Mouse (Mus musculus): ENCODE results near the gene Krt81.

Krt81 gene

DNA sequence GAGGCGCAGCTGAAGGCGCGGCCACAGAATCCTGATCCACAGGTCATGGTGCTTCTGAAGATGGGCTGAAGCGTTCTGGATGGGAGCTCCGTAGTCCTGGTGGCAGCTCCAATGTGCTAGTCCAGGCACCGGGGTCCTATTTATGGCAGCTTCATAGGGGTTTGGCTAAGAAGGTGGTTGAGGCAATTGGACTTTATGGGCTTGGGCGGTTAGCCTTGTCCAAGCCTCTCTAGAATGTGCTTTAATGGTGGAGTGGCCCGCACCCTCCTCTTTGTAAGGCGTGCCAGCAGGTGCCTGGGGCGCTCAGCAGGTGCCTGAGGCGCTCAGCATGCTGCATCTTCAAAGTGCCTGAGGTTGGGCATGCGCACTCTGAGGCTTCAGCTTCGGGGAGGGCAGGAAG is at the start of gene Krt81:
Gene Krt81 (minus strand): TSS at position 101 of the 400 bp plus-strand sequence.
- DNase-seq (ENCODE audit: low read depth in 1 of 2, low spot score in 2 of 2): no peak

DNA sequence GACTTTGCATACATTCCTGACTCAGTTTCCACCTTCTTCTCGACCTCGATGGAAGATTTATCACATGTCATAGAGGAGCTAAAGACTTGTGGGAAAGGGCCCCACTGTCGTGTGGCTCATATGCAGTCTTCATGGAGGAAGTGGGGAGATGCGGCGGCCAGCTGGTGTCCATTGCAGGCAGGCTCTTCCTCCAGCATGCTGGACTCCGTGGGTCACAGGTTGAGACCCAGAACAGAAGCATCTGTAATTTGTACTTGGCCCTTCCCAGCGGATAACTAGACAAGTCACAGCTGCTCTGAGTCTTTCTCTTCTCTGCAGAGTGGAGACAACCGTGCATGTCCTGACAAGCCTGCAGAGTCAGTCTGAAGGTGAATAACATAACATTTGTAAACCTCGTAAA is 44.7 kb upstream of the Krt81 start:
- no peak for DNase-seq (ENCODE audit: low read depth in 1 of 2, low spot score in 2 of 2)

DNA sequence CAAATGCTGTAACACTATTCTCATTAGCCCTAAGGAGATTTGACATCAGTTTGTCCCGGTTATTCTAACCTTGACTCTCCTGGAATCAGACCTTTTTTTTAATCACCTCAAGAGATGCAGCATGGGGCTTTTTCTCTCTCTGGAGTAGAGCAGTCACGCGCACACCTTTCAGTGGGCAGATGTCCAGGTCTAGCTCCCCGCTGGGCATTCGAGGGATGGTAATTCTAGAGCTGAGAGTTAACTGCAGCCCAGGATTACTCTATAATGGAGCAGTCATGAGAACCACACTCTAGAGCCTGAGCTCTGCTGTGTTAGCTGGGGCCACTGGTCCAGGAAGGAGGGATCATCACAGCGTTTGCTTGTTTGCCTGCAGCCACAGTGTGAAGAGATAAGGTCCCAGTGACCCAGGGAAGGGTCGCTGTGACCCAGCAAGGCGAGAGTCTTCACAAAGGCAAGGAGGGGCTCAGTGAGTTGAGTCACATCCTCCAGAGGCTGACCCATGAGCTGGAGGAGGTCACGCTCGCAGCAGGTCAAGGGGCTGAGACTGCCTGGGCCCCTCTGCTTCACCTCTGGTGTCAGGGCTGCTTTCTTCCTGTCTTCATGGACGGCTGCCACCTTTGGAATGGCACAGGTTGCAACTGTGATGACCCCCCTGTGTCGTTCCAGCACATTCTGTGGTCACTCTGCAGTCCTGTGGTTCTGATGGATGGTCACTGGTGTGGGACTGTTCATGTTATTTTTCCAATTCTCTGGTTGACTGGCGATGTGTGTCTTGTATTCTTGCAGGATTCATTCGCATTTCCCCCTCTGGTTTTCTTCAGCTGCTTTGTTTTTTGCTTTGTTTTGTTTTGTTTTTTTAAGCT is 43.6 kb upstream of the Krt81 start:
- DNase-seq (ENCODE audit: low read depth in 1 of 2, low spot score in 2 of 2): no peak

DNA sequence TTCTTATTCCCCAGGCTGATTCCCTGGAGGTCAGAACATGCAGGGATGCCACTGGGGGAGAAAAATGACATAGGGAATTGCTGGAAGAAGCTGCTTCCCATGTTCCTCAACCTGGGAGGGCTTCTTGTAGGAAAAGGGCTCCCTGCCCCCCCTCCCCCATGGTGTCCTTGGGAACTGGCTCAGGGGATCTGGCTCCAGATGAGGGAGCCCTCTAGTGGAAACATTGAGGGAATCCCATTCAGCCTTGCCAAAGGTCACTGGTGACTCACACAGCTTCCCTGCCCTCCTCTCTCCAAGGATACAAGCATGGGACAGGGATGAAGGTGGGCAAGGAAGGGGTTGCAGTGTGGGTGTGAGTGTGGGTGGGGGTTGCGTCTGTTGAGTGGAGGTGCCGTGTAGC is 33.6 kb upstream of the Krt81 start:
- DNase-seq (ENCODE audit: low read depth in 1 of 2, low spot score in 2 of 2): no peak

DNA sequence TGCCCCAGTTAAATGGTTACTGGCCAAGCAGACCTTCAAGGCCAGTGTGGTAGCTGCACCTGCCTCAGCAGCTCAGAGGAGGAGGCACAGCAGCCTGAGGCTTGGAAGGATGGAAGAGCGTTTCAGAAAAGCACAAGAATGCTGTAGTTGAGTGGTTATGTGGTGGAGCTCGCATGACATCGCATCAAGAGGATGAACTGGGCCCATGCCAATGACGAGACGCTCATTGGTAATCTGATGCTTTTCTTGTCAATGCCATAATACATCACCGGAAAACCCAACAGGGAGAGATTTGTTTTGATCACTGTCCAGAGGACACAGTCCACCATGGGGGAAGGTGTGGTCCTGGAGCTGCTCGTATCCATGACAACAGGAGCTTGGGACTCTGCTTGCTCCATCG is 31.7 kb upstream of the Krt81 start:
- DNase-seq (ENCODE audit: low read depth in 1 of 2, low spot score in 2 of 2): no peak

DNA sequence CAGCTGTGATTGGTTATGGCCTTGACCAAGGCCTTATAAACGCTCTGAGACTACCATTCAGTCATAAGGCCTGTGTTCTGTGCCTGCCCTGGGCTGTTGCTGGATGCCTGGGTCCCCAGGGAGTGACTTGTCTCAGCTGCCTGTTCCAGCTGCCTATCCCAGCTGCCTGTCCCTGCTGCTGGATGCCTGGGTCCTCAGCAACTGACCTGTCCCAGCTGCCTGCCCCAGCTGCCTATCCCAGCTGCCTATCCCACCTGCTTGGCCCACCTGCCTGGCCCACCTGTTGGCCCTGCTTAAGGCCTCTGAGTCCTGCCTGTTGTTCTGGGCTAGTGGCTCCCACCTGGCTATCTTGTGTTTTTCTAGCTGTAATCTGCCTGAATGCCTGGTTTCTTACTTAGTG is 30.7 kb upstream of the Krt81 start:
- no peak for DNase-seq (ENCODE audit: low read depth in 1 of 2, low spot score in 2 of 2)

DNA sequence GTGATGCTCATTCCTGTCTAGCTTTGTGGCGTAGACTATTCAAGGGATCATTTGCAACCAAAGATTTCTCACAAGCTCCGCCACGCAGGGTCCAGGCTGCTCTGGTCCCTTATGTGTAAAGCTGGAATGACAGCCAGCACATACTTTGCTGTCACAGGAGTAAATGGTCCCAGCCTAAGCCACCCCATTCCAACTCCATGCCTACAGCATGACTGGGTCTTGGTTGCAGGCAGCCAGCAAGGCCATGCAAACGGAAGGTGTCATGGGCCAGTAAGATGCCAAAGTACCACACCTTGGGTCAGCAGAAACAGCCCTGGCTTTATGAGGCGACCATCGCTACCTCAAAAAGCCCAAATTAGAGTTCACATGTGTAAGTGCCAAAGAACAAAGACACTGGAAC is 30.2 kb upstream of the Krt81 start:
- no peak for DNase-seq (ENCODE audit: low read depth in 1 of 2, low spot score in 2 of 2)

DNA sequence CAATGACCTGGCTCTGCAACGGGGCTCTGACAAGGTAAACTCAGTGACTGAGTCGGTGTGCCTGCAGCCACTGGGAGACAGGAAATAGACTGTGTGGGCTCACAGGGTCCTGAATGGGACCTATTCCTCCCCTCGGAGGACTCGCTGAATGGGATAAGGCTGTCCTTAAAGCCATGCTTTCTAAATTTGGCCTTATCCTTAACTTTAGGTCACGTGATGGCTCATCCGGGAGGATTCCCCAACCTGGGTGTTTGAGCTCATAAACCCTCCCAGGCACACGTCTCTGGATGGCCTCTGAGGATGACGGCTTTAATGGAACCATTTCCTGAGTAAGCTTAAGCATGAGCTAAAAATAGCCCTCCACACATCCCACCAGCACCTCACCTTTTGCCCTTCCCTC is 29.2 kb upstream of the Krt81 start:
- no peak for DNase-seq (ENCODE audit: low read depth in 1 of 2, low spot score in 2 of 2)

DNA sequence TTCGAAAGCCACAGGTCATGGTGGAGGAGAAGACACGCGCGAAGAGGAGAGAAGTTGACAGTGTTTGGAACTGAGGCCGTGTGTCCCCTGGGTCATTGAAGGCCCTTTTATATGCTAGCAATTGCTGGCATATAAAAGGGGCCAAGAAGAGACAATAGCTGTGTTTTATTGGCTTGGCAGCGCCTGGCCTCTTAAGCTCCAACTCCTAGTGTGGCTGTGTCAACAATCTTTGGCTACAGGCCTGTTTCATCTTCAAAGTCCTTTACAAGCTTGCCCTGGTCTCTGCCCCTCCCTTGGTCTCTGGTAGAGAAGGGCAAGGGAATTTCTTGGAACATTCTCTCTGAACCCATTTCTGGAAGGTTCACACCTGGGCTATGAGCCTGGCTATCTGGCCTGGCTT is 27.9 kb upstream of the Krt81 start, which contains the start of gene Krt83:
Gene Krt83 (minus strand): TSS at position 82 of the 400 bp plus-strand sequence.
- DNase-seq (ENCODE audit: low read depth in 1 of 2, low spot score in 2 of 2): no peak

DNA sequence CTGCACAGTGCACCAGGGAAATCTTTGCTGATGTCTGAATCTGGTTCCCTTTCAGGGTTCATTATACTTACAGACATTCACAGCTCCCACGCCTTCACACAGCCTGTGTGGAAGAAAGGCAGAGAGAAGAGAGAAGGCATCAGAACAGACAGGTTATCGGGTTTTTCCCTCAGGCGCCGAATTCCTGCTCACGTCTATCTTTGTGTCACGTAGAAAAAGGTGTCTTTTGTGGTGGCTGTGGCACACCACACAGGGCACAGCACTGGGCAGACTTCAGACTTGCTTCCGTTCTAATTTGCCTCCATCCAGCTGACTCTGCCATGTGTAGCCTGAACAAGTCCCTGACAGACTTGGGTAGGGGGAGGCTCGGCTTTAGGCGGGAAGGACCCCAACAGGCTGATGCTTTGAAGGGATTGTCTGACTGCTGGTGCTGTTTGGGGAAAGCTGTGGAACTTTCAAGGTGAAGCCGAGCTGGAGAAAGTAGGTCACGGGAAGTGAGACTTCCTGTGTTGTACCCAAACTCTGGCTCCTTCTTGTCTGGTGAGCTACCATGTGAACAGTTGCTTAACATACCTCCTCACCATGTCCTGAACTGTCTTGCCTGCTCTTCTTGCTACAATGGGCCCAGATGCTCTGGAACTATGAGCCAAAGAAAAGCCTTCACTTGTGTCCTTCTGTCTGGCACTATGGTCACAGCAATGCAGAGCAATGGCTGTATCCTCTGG is 22.5 kb upstream of the Krt81 start:
- no peak for DNase-seq (ENCODE audit: low read depth in 1 of 2, low spot score in 2 of 2)

DNA sequence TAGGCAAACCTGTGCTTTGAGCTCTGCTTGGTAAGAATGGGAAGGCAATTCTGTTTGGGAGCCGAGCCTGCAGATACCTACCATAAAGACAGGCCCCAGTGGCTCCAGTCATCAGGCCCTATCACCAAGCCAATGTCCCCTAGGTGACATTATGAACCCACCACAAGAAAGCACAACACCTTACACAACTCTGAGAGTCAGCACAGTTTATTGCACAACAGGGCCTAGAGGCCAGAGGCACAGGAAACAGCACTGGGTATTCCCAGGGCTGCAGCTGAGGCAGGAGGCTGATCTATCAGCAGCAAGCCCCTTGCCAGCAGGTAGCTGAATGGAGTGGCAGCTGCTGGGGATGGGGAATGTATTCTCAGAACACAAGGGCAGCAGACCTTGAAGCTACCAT is 21.4 kb upstream of the Krt81 start:
- DNase-seq (ENCODE audit: low read depth in 1 of 2, low spot score in 2 of 2): no peak

DNA sequence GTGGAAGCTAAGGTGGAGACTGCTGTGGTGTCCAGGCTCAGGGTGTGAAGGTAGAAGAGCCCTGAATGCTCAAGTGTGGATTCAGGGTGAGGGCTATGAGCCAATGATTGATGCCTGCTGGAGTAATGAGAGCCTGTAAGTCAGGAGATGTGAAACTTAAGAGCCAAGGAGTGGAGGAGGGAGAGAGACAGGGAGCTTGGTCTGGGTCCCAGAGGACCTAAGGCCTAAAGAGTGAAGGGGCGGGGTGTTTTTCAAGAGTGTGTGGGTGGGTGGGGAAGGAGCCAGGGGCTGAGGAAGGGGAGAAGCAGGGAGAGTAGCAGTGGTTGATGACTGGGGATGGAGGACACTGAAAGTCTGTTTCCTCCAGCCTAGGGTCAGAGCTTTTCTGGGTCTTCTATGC is 20.1 kb upstream of the Krt81 start:
- DNase-seq (ENCODE audit: low read depth in 1 of 2, low spot score in 2 of 2): no peak

DNA sequence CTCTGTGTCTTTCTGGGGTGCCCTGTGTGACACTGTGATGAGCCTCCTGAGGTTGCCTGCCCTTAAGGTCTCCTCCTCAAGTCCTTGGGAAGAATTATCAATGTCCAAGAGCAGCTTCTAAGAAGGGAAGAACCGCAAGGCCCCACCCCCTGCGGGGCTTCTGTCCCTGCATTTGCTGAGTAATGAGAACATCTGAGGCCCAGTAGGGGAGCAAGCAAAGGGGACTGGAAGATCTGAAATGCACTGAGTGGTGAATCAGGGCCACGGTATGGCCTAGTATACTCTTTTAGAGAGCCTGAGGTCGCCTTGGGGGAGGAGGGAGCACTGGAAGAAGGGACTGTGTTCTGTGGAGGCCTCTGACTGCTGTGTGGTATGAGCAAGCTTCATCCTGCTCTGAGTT is 18.5 kb upstream of the Krt81 start:
- DNase-seq (ENCODE audit: low read depth in 1 of 2, low spot score in 2 of 2): no peak

DNA sequence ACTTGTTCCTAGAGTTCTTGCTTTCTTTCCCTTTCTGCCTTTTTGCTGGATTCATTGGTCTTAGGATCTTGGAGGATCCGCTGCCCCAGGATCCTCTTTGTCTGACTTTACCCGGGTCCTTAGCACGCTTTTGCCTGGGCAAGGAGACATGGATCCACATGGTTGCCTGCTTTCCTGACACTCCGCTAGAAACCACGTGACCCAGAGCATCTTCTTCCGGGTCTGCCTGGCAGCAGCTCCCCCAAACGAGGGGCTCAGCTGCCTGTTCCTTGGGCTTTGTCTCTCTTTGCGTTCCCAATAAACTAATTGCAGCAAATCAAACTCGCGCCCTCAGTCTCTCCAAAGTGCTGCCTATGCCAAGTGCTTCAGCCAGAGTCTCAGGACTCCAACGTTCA is 16.1 kb upstream of the Krt81 start:
- DNase-seq (ENCODE audit: low read depth in 1 of 2, low spot score in 2 of 2): no peak

DNA sequence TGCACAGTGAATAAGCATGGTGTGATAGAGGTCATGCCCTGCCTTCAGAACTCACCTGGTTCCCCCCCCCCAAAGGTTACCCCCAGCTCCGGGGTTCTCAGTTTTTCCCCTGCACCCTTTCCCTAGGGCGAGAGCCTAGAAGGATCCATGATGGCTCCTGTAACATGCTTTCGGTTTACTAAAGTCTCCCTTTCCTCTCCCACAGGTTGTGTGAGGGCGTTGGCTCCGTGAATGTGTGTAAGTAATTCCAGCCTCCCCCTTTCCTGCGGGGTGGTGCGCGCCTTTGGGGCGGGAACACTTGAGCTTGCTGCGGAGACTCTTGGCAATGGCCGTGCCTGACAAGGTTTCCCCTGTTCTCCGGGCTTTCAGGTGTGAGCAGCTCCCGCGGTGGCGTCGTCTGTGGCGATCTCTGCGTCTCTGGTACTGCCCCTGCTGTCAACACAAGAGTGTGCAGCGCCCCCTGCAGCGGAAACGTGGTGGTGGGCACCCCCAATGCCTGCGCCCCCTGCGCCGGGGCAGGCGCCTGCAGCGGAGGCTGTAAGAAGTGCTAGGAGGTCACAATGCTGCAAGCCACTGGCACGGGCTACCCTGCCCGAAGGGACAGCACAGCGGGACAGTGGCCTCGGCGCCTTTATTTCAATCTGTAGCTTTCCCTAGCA is 15.6 kb upstream of the Krt81 start:
- no peak for DNase-seq (ENCODE audit: low read depth in 1 of 2, low spot score in 2 of 2)

DNA sequence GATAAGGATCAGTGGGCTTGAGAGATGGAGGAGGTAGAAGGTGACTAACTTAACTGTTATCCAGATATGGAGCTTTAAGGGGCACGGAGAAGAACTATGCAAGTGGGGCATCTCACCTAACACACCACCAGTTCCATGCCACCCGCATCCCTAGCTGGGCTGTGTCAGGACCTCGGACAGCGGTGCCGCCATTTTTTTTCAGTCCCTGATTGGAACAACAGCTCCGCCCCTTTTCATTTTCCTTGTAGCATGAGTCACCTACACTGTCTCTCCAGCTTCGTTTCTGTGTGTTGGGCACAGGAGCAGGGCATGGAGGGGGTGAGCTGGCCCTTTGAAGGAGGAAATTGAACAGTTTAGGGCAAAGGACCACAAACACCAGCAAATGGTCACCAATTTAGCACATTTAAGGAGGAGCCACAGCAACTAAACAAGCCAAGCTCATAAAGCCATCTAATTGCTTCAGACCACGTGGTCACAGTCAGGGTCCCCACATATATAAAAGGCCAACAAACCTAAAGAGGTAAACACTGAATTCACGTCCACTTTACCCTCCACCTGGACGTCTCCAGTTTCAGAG is 9.5 kb upstream of the Krt81 start, which contains the start of gene Krt86:
Gene Krt86 (plus strand): TSS at position 527 of the 577 bp plus-strand sequence.
- no peak for DNase-seq (ENCODE audit: low read depth in 1 of 2, low spot score in 2 of 2)

DNA sequence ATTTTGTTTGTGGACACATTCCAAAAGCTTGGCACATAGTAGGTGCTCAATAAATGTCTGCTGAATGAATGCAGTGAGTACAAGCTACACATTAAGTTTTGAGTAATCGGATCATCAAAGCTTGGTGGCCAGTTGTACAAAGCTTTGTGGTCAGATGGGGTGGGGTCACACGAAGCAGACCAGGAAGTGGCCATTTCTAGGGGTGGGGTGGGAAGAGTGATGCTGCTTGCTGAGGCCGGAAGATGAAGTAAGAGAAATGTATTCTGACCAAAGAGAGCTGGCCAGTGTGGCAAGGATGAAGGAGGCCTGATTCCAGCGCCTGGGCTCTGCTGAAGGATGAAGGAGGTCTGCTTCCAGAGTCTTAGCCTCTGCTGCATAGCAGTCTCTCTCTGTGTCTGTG is 5.5 kb upstream of the Krt81 start:
- no peak for DNase-seq (ENCODE audit: low read depth in 1 of 2, low spot score in 2 of 2)

DNA sequence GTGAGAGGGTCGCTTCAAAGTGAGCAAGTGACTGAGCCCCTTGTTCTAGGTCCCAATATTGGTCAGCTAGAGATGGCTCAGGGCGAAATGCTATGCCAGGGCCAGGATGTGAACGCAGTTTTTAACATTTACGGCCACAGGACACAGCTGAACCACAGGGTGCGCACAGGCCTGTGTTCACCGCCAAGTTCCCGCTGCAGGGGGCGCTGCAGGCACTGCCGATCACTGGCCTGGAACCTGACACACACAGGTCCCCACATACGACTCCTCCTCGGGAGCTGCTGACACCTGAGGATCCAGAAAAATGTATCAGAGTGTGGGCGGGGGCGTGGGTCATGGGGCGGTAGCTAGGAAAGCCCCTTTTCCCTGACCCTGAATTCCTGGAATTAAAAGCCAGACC is 4.3 kb downstream of the Krt81 start:
- no peak for DNase-seq (ENCODE audit: low read depth in 1 of 2, low spot score in 2 of 2)

DNA sequence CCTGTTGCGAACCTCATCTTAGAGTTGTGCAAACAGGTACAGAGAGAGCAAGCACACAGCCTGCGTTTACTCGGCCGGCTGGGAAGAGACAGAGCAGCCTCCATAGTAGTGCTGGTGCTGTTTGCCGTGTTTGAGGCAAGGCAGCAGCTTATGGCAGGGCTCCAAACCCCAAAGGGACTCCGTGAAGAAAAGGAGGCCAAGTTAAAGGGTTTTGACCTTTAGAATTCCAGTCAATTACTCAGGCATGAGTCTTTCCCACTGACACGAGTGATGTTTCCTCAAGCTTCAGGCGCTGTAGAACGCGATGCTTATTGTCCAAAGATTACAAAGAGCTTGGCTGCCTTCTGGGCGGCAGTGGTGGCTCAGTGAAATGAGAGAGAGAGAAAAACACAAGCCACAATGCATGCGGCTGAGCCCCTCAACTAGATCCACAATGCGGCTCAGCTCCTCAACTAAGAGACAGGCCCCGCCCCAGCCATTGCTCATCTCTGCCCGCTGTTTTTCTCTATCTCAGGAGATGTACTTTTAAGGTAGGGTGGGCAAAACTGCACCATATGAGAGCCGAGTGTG is 5.1 kb downstream of the Krt81 start:
- DNase-seq (ENCODE audit: low read depth in 1 of 2, low spot score in 2 of 2): no peak

DNA sequence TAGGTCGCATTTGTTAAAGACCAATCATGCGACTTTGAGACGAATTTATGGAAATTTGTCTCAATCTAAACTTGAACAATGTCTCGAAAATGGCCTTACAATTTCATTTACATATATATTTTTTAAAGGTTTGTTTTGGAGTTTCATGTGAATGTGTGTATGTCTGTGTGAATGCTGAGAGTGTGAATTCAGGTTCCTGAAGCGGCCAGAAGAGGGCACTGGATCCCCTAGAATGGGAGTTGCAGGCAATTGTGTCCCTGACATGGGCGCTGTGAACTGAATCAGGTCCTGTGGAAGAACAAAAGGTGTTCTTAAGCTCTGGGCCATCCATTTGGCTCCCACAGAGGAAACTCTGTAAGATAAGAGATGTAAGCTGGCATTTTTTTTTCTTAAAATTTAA is 7.7 kb downstream of the Krt81 start:
- DNase-seq (ENCODE audit: low read depth in 1 of 2, low spot score in 2 of 2): no peak

DNA sequence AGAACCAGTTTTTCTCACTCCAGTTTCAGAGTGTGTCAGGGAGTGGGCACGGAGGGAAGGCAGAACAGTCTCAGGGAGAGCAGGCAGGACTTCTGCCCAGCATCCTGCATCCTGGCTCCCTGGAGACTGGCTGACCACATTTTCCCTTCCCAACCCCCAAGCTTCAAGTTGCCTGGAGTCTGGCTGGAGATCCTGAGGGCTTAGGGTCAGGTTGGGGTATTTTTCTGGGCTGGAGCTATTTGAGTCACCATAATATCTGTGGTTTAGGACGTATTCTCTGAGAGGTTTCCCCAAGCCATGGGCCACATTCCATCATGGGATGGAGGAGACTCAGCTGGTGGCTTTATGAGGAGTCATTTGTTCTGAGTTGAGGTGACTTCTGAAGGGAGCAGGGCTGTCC is 8.3 kb downstream of the Krt81 start:
- DNase-seq (ENCODE audit: low read depth in 1 of 2, low spot score in 2 of 2): no peak
